Mouse (Mus musculus) frontal cortex, postnatal 36 days (tissue): ENCODE measurements around the gene Hsp90ab1.

ENCODE experiments used
- DNase-seq, 2 experiments: peaks; one replicate each; pipeline ENCODE4 v3.0.0; 2022; ENCODE audit warnings: low spot score in 2 of 2

Gene Hsp90ab1

GRCm38 (mm10) chr17:45557998-45558862 lies 14.8 kb downstream of the Hsp90ab1 start:
- DNase-seq: no peak

- no peak for DNase-seq
Observed at GRCm38 (mm10) chr17:45557246-45557824, 15.7 kb downstream of the Hsp90ab1 start.

- no peak for DNase-seq
Observed at GRCm38 (mm10) chr17:45556514-45557245, 16.4 kb downstream of the Hsp90ab1 start.

- no peak for DNase-seq
Observed at GRCm38 (mm10) chr17:45556107-45556489, 17.0 kb downstream of the Hsp90ab1 start.

- peak; percentile 88 to 90 for DNase-seq
Observed at GRCm38 (mm10) chr17:45555452-45556106, 17.5 kb downstream of the Hsp90ab1 start, which contains the start of gene Nfkbie. TSS of gene Nfkbie (plus strand) at chr17:45555703.

GRCm38 (mm10) chr17:45554420-45554819 lies 18.7 kb downstream of the Hsp90ab1 start:
- no peak for DNase-seq

GRCm38 (mm10) chr17:45553065-45553464 lies 20.0 kb downstream of the Hsp90ab1 start:
- no peak for DNase-seq

GRCm38 (mm10) chr17:45551816-45552451 lies 21.1 kb downstream of the Hsp90ab1 start:
- peak; percentile 82 to 90 for DNase-seq

GRCm38 (mm10) chr17:45551249-45551796 lies 21.7 kb downstream of the Hsp90ab1 start:
- no peak for DNase-seq

GRCm38 (mm10) chr17:45550253-45550652 lies 22.8 kb downstream of the Hsp90ab1 start:
- no peak for DNase-seq

GRCm38 (mm10) chr17:45549617-45550181 lies 23.4 kb downstream of the Hsp90ab1 start, which contains the start of gene Tmem151b:
TSS of gene Tmem151b (minus strand) at chr17:45549677.
- DNase-seq: no peak

- DNase-seq: no peak
Observed at GRCm38 (mm10) chr17:45548541-45549512, 24.2 kb downstream of the Hsp90ab1 start.

- DNase-seq: no peak
Observed at GRCm38 (mm10) chr17:45547461-45548190, 25.4 kb downstream of the Hsp90ab1 start.

GRCm38 (mm10) chr17:45546941-45547340 lies 26.1 kb downstream of the Hsp90ab1 start:
- DNase-seq: no peak

- DNase-seq: no peak
Observed at GRCm38 (mm10) chr17:45545278-45545961, 27.7 kb downstream of the Hsp90ab1 start.

- DNase-seq: no peak
Observed at GRCm38 (mm10) chr17:45544873-45545277, 28.2 kb downstream of the Hsp90ab1 start.

- DNase-seq: no peak
Observed at GRCm38 (mm10) chr17:45544001-45544872, 28.8 kb downstream of the Hsp90ab1 start.
